Mouse (Mus musculus): ENCODE data around the gene Eif5. TPM values are rescaled to one million over a fixed set of nuclear protein-coding genes. Genes with fewer than 3 reads are reported as not detected.
"Not testable (repeated sequence)": the region's sequence is repeated elsewhere in the genome, so short reads cannot be mapped to it uniquely, and the experiment has no call there.

Eif5 gene
- polyA plus RNA-seq, 2 experiments, result 129 to 474 TPM

GRCm38 (mm10) chr12:111547070-111547469, 9.3 kb downstream of the Eif5 start:
- no peak overlapping the region for H3K4me2 ChIP-seq (replicated peaks; ENCODE audit: low read depth, low read length, severe bottlenecking)
- H3K27me3 ChIP-seq (ENCODE audit: control insufficient read depth, insufficient read depth, low read length), result no peaks in the 10 kb centered on the region
- no peak for TF ChIP-seq POLR2A (IDR thresholded peaks at IDR 0.05; ENCODE audit: borderline replicate concordance, extremely low read depth, insufficient read depth, insufficient read length)
- no peak overlapping the region for H3K9ac ChIP-seq (ENCODE audit: low read depth, low read length, severe bottlenecking)
- H3K27ac ChIP-seq (replicated peaks; ENCODE audit: low read depth, low read length), result no peak overlapping the region
- H3K4me3 ChIP-seq (replicated peaks; ENCODE audit: low read length), result no peak overlapping the region
- H3K9me3 ChIP-seq (ENCODE audit: control insufficient read depth, low read length), result no peaks in the 10 kb centered on the region
- ATAC-seq (ENCODE audit: low FRiP score, low read depth), result no peak
- WGBS, result 84% methylated on average over 3 of the region's 3 CpGs
- DNase-seq (ENCODE audit: low spot score), result no peak
- no peaks in the 10 kb centered on the region for H3K4me1 ChIP-seq (ENCODE audit: control insufficient read depth, insufficient read depth, low read length)
- H3K36me3 ChIP-seq (ENCODE audit: control insufficient read depth, insufficient read depth, low read length), result peaks cover 63% of the 10 kb centered on the region

- peaks cover 46% of the 10 kb centered on the region for H3K36me3 ChIP-seq (ENCODE audit: control insufficient read depth, insufficient read depth, low read length)
- H3K4me2 ChIP-seq (replicated peaks; ENCODE audit: low read depth, low read length, severe bottlenecking), result no peak overlapping the region
- H3K9ac ChIP-seq (ENCODE audit: low read depth, low read length, severe bottlenecking), result no peak overlapping the region
- H3K4me1 ChIP-seq (ENCODE audit: control insufficient read depth, insufficient read depth, low read length), result no peaks in the 10 kb centered on the region
- TF ChIP-seq POLR2A (IDR thresholded peaks at IDR 0.05; ENCODE audit: borderline replicate concordance, extremely low read depth, insufficient read depth, insufficient read length), result no peak
- ATAC-seq (ENCODE audit: low FRiP score, low read depth) (no peak), DNase-seq (ENCODE audit: low spot score) (no peak)
- H3K27me3 ChIP-seq (ENCODE audit: control insufficient read depth, insufficient read depth, low read length), result no peaks in the 10 kb centered on the region
- no peak overlapping the region for H3K27ac ChIP-seq (replicated peaks; ENCODE audit: low read depth, low read length)
- no peak overlapping the region for H3K4me3 ChIP-seq (replicated peaks; ENCODE audit: low read length)
- WGBS, result 66% methylated on average over 2 of the region's 2 CpGs
- no peaks in the 10 kb centered on the region for H3K9me3 ChIP-seq (ENCODE audit: control insufficient read depth, low read length)
Observed at GRCm38 (mm10) chr12:111548555-111549289, 10.9 kb downstream of the Eif5 start.

- H3K27me3 ChIP-seq (ENCODE audit: control insufficient read depth, insufficient read depth, low read length), result no peaks in the 10 kb centered on the region
- 46% methylated on average over 1 of the region's 1 CpGs for WGBS
- no peak overlapping the region for H3K4me2 ChIP-seq (replicated peaks; ENCODE audit: low read depth, low read length, severe bottlenecking)
- peaks cover 31% of the 10 kb centered on the region for H3K36me3 ChIP-seq (ENCODE audit: control insufficient read depth, insufficient read depth, low read length)
- no peak for TF ChIP-seq POLR2A (IDR thresholded peaks at IDR 0.05; ENCODE audit: borderline replicate concordance, extremely low read depth, insufficient read depth, insufficient read length)
- H3K27ac ChIP-seq (replicated peaks; ENCODE audit: low read depth, low read length), result no peak overlapping the region
- H3K9me3 ChIP-seq (ENCODE audit: control insufficient read depth, low read length), result no peaks in the 10 kb centered on the region
- H3K4me3 ChIP-seq (replicated peaks; ENCODE audit: low read length), result no peak overlapping the region
- DNase-seq (ENCODE audit: low spot score), result no peak
- no peak overlapping the region for H3K9ac ChIP-seq (ENCODE audit: low read depth, low read length, severe bottlenecking)
- no peaks in the 10 kb centered on the region for H3K4me1 ChIP-seq (ENCODE audit: control insufficient read depth, insufficient read depth, low read length)
- ATAC-seq (ENCODE audit: low FRiP score, low read depth), result no peak
Observed at GRCm38 (mm10) chr12:111550679-111551078, 12.9 kb downstream of the Eif5 start.

- Histone ChIP-seq H3K36me3 (ENCODE audit: control insufficient read depth, insufficient read depth, low read length) (peaks cover 14% of the 10 kb centered on the region), H3K27me3 (ENCODE audit: control insufficient read depth, insufficient read depth, low read length) (no peaks in the 10 kb centered on the region), H3K9ac (ENCODE audit: low read depth, low read length, severe bottlenecking) (no peak overlapping the region), H3K4me2 (replicated peaks; ENCODE audit: low read depth, low read length, severe bottlenecking) (no peak overlapping the region), H3K4me1 (ENCODE audit: control insufficient read depth, insufficient read depth, low read length) (no peaks in the 10 kb centered on the region), H3K4me3 (replicated peaks; ENCODE audit: low read length) (no peak overlapping the region), H3K9me3 (ENCODE audit: control insufficient read depth, low read length) (no peaks in the 10 kb centered on the region), H3K27ac (replicated peaks; ENCODE audit: low read depth, low read length) (no peak overlapping the region)
- TF ChIP-seq POLR2A (IDR thresholded peaks at IDR 0.05; ENCODE audit: borderline replicate concordance, extremely low read depth, insufficient read depth, insufficient read length), result no peak
- no peak for DNase-seq (ENCODE audit: low spot score)
- ATAC-seq (ENCODE audit: low FRiP score, low read depth), result no peak
- 63% methylated on average over 8 of the region's 8 CpGs for WGBS
Observed at GRCm38 (mm10) chr12:111552342-111552741, 14.5 kb downstream of the Eif5 start.

- Histone ChIP-seq H3K4me2 (replicated peaks; ENCODE audit: low read depth, low read length, severe bottlenecking) (no peak overlapping the region), H3K9ac (ENCODE audit: low read depth, low read length, severe bottlenecking) (no peak overlapping the region), H3K27me3 (ENCODE audit: control insufficient read depth, insufficient read depth, low read length) (no peaks in the 10 kb centered on the region), H3K9me3 (ENCODE audit: control insufficient read depth, low read length) (no peaks in the 10 kb centered on the region), H3K4me3 (replicated peaks; ENCODE audit: low read length) (no peak overlapping the region), H3K4me1 (ENCODE audit: control insufficient read depth, insufficient read depth, low read length) (0 out of 2 replicates have a peak, but pooled peaks cover 4% of the 10 kb centered on the region), H3K27ac (replicated peaks; ENCODE audit: low read depth, low read length) (no peak overlapping the region), H3K36me3 (ENCODE audit: control insufficient read depth, insufficient read depth, low read length) (no peaks in the 10 kb centered on the region)
- DNase-seq (ENCODE audit: low spot score) (no peak), ATAC-seq (ENCODE audit: low FRiP score, low read depth) (no peak)
- no peak for TF ChIP-seq POLR2A (IDR thresholded peaks at IDR 0.05; ENCODE audit: borderline replicate concordance, extremely low read depth, insufficient read depth, insufficient read length)
- 54% methylated on average over 4 of the region's 4 CpGs for WGBS
Observed at GRCm38 (mm10) chr12:111555357-111555756, 17.5 kb downstream of the Eif5 start.

GRCm38 (mm10) chr12:111555893-111556292, 18.1 kb downstream of the Eif5 start:
- H3K27me3 ChIP-seq (ENCODE audit: control insufficient read depth, insufficient read depth, low read length); H3K27ac ChIP-seq (replicated peaks; ENCODE audit: low read depth, low read length); H3K36me3 ChIP-seq (ENCODE audit: control insufficient read depth, insufficient read depth, low read length); H3K9ac ChIP-seq (ENCODE audit: low read depth, low read length, severe bottlenecking); H3K4me3 ChIP-seq (replicated peaks; ENCODE audit: low read length); H3K4me2 ChIP-seq (replicated peaks; ENCODE audit: low read depth, low read length, severe bottlenecking); DNase-seq (ENCODE audit: low spot score); H3K9me3 ChIP-seq (ENCODE audit: control insufficient read depth, low read length); ATAC-seq (ENCODE audit: low FRiP score, low read depth); H3K4me1 ChIP-seq (ENCODE audit: control insufficient read depth, insufficient read depth, low read length): not testable (repeated sequence)
- 73% methylated on average over 5 of the region's 5 CpGs for WGBS

Measured in limb, embryonic 14.5 days (tissue).